Mouse (Mus musculus) megakaryocyte, embryonic 14.5 days (primary cell): ENCODE data around the gene Sgsm2.

Experiments
- FLI1 ChIP-seq: IDR thresholded peaks from 2 replicates; pipeline ENCODE4 v1.6.1; 2012; ENCODE audit warnings: low read length, inconsistent platforms, mixed read lengths
- GATA1 ChIP-seq: IDR thresholded peaks from 3 replicates; pipeline ENCODE4 v1.6.1; 2012; ENCODE audit warnings: mixed read lengths, low read length, inconsistent platforms, borderline replicate concordance

DNA sequence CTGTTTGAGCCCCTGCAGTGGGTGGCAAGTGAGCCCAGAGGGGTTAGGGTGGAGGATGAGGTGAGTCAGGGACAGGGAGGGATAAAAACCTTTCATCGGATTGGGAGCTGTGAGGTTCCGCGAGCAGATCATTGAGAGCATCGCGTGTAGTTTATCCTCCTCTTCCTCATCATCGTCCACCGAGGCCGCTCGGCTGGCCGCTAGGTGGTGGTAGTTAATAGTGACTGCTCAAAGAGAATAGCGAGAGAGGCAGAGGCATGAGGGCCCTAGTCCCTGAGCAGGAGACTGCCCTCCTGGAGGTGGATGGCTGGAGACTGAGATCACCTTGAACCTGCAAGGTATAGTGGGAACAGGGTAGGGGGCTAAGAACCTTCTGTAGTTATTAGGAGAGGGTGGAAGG, 33.4 kb downstream of the Sgsm2 start:
- TF ChIP-seq GATA1 (no peak), FLI1 (no peak)
